10 mouse cellular contexts compared by ENCODE assay signal in the genomic region with DNA sequence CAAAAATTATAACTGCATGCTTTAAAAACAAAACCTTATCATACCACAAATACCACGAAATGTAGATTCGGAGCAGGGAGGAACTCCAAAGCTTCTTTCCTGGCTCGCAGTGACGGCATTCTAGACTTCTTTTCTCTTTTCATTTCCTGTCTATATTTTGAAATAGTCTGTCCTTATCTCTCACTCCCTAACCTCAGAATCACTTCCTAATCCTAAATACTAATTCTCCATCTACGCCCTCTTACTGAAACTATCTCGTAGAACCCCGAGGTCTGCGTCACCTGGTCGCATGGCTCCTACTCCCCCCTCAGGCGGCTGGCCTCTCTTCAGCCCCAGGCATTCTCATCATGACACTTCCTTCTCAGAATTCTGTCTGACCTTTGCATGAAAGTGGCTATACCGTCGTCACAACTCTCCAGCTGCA. TPM values are rescaled to one million over a fixed set of nuclear protein-coding genes. Genes with fewer than 3 reads are reported as not detected.
A peak's percentile ranks its signal among the peaks of the same experiment; 100 is the strongest.
DNase-seq lines count a peak whose midpoint lies in the region; ATAC-seq and TF ChIP-seq lines count a peak whose summit lies in the region.
"Had no signal": no experiment of that assay in that cellular context is flagged by ENCODE, and none has a peak within 500 bp of the region (broad histone marks: within the 10 kb centered on the region; RNA-seq: fewer than 3 reads in every experiment).

No protein-coding gene starts in this region.

- H3K27ac ChIP-seq in liver, postnatal 0 days (ENCODE audit: low read depth): peak overlapping the region; percentile 6; the same call in 1 of the 2 replicates

- no peak for TF ChIP-seq EP300 in liver, postnatal 0 days (IDR thresholded peaks at IDR 0.05; ENCODE audit: low read depth)

- peak overlapping the region; percentile 76 for H3K4me2 ChIP-seq in liver, postnatal 0 days (ENCODE audit: low read depth, low read length)

- H3K9me3 ChIP-seq in liver, postnatal 0 days (ENCODE audit: low read length): no peaks in the 10 kb centered on the region

- H3K27me3 ChIP-seq in liver, postnatal 0 days (ENCODE audit: insufficient read depth, low read length): no peaks in the 10 kb centered on the region

- peaks cover 6% of the 10 kb centered on the region for H3K4me1 ChIP-seq in liver, postnatal 0 days (ENCODE audit: insufficient read depth)

- no peaks in the 10 kb centered on the region for H3K36me3 ChIP-seq in liver, postnatal 0 days (replicated peaks; ENCODE audit: insufficient read depth, low read length)

- DNase-seq in spleen, adult 12 weeks (ENCODE audit: low spot score): peak; percentile 21
- DNase-seq in spleen, postnatal 4 days (ENCODE audit: low spot score in 2 of 2): no peak
- no peak for DNase-seq in liver, postnatal 0 days
- DNase-seq in thymus, postnatal 36 days: peak; percentile 23 to 45
- no peak for DNase-seq in kidney, adult 8-10 months
- DNase-seq in cerebellum, adult 9-10 months: no peak
- DNase-seq in frontal cortex, postnatal 14 days (ENCODE audit: low spot score in 2 of 2): no peak

- H3K9ac ChIP-seq in liver, postnatal 0 days (replicated peaks): peak overlapping the region; percentile 51

- WGBS in liver, postnatal 0 days (ENCODE audit: insufficient replicate concordance): 16% methylated on average over 12 of the region's 12 CpGs

- ATAC-seq in common myeloid progenitor, adult 5-6 weeks (replicated peaks; ENCODE audit: low read depth, poor library complexity, severe bottlenecking): peak; percentile 87
- ATAC-seq in liver, postnatal 0 days: peak; percentile 61

- H3K4me3 ChIP-seq in liver, postnatal 0 days (ENCODE audit: low read depth, low read length): peak overlapping the region; percentile 39

- 0 out of 2 replicates have a peak, but pooled peaks have one; percentile 11 for TF ChIP-seq CTCF in liver, postnatal 0 days (IDR thresholded peaks at IDR 0.05; ENCODE audit: low read depth)

RNA-seq across cellular contexts. Expression of a gene that starts 21.2 kb away (rescaled TPM):
- total RNA-seq in common myeloid progenitor, adult 5-6 weeks (2017): not detected in 2 replicates
- polyA plus RNA-seq in liver, postnatal 0 days (2015; fragmentation: Nextera tagmentation; extraction: Ambion mirVana): 0.08 and 0.19 TPM in 2 replicates
- total RNA-seq: gastrocnemius, postnatal 4 days; layer of hippocampus, postnatal 14 days had no signal

Comparison
In these comparisons a context has a peak if more than half of its experiments do, and no peak if none do; other contexts are left out.
1. DNase-seq: peak in spleen, adult 12 weeks (single experiment) and thymus, postnatal 36 days (2 of 2); none in spleen, postnatal 4 days (0 of 2), liver, postnatal 0 days (single experiment), kidney, adult 8-10 months (0 of 2), cerebellum, adult 9-10 months (single experiment) and frontal cortex, postnatal 14 days (0 of 2).